Mouse (Mus musculus) MEL (cell line): ENCODE results near the gene Mlh1. TPM values are rescaled to one million over a fixed set of nuclear protein-coding genes. Genes with fewer than 3 reads are reported as not detected.

Experiments
- DNase-seq: peaks from one replicate; pipeline ENCODE4 v3.0.0; 2011; ENCODE audit warnings: low read depth, low spot score
- H3K27ac ChIP-seq: 2 replicates; pipeline ENCODE4 v1.5.1; 2012; ENCODE audit warnings: low read depth, mild to moderate bottlenecking, control low read depth, low read length, moderate library complexity; ENCODE audit not compliant: control insufficient read depth
- H3K27me3 ChIP-seq, 2 experiments: fragments of 150-350 bp in 1 of 2; sonication (generic) in 1 of 2; 2 replicates each; pipeline ENCODE4 v1.6.1; 2012; ENCODE audit warnings: low read length in 2 of 2, mild to moderate bottlenecking in 2 of 2, improper control_type of control experiment in 1 of 2, moderate library complexity in 1 of 2; ENCODE audit not compliant: insufficient read depth in 2 of 2, control insufficient read depth in 1 of 2
- H3K36me3 ChIP-seq, 2 experiments: 2 replicates each; pipeline ENCODE4 v1.6.1; 2012 to 2014; ENCODE audit warnings: low read length in 2 of 2, improper control_type of control experiment in 1 of 2, inconsistent platforms in 1 of 2, mild to moderate bottlenecking in 1 of 2; ENCODE audit not compliant: insufficient read depth in 2 of 2, control insufficient read depth in 1 of 2
- H3K4me1 ChIP-seq, 2 experiments: fragments of 150-350 bp in 1 of 2; sonication (generic) in 1 of 2; 2 replicates each; pipeline ENCODE4 v1.6.1; 2012; ENCODE audit warnings: low read length in 2 of 2, improper control_type of control experiment in 1 of 2, mild to moderate bottlenecking in 1 of 2; ENCODE audit not compliant: insufficient read depth in 2 of 2, control insufficient read depth in 1 of 2
- H3K4me3 ChIP-seq, 2 experiments: fragments of 150-350 bp in 1 of 2; sonication (generic) in 1 of 2; 2 replicates each; pipeline ENCODE4 v1.5.1; 2012; ENCODE audit warnings: low read depth in 2 of 2, low read length in 2 of 2, mild to moderate bottlenecking in 2 of 2, moderate library complexity in 2 of 2, control low read depth in 1 of 2, improper control_type of control experiment in 1 of 2; ENCODE audit not compliant: control insufficient read depth in 1 of 2, insufficient read depth in 1 of 2
- H3K79me2 ChIP-seq: 2 replicates; pipeline ENCODE4 v1.6.1; 2012; ENCODE audit warnings: mild to moderate bottlenecking, low read length, moderate library complexity; ENCODE audit not compliant: control insufficient read depth, poor library complexity, insufficient read depth
- H3K9ac ChIP-seq: 2 replicates; pipeline ENCODE4 v1.6.1; 2012; ENCODE audit warnings: low read depth, mild to moderate bottlenecking, control low read depth, low read length, moderate library complexity; ENCODE audit not compliant: control insufficient read depth, poor library complexity, severe bottlenecking
- H3K9me3 ChIP-seq: fragments of 150-350 bp; sonication (generic); replicated peaks from 2 replicates; pipeline ENCODE4 v1.6.1; 2012; ENCODE audit warnings: mild to moderate bottlenecking, low read length, improper control_type of control experiment, moderate library complexity; ENCODE audit not compliant: insufficient read depth
- CHD1 ChIP-seq: IDR thresholded peaks from 2 replicates; pipeline ENCODE4 v1.6.1; 2012; ENCODE audit warnings: low read depth, mild to moderate bottlenecking, inconsistent platforms, low read length, improper control_type of control experiment
- CHD2 ChIP-seq: IDR thresholded peaks from 2 replicates; pipeline ENCODE4 v1.6.1; 2011; ENCODE audit warnings: low read length, improper control_type of control experiment
- CTCF ChIP-seq, 3 experiments: IDR thresholded peaks in 2 of 3; conservative IDR thresholded peaks in 1 of 3; 2 replicates each; pipeline ENCODE4 v1.5.1; 2011 to 2012; ENCODE audit warnings: low read length in 3 of 3, low read depth in 2 of 3, mild to moderate bottlenecking in 2 of 3, improper control_type of control experiment in 1 of 3, inconsistent platforms in 1 of 3, mixed read lengths in 1 of 3, moderate library complexity in 1 of 3; ENCODE audit not compliant: control insufficient read depth in 1 of 3, insufficient read depth in 1 of 3, poor library complexity in 1 of 3, severe bottlenecking in 1 of 3
- ELF1 ChIP-seq: IDR thresholded peaks from 2 replicates; pipeline ENCODE4 v1.6.1; 2014; ENCODE audit warnings: low read depth, mild to moderate bottlenecking, inconsistent platforms, low read length, improper control_type of control experiment, moderate library complexity
- EP300 ChIP-seq, 2 experiments: IDR thresholded peaks; 2 replicates each; pipeline ENCODE4 v1.6.1; 2011; ENCODE audit warnings: improper control_type of control experiment in 2 of 2, low read length in 2 of 2, low read depth in 1 of 2, mild to moderate bottlenecking in 1 of 2
- ETS1 ChIP-seq: IDR thresholded peaks from 2 replicates; pipeline ENCODE4 v1.6.1; 2012; ENCODE audit warnings: low read depth, mild to moderate bottlenecking, inconsistent platforms, low read length, improper control_type of control experiment, moderate library complexity
- GATA1 ChIP-seq: IDR thresholded peaks from 2 replicates; pipeline ENCODE4 v1.6.1; 2011; ENCODE audit warnings: low read depth, low read length, improper control_type of control experiment
- JUND ChIP-seq: IDR thresholded peaks from 2 replicates; pipeline ENCODE4 v1.6.1; 2011; ENCODE audit warnings: low read depth, mild to moderate bottlenecking, improper control_type of control experiment, low read length
- KAT2A ChIP-seq: conservative IDR thresholded peaks from 2 replicates; pipeline ENCODE4 v1.6.1; 2012; ENCODE audit warnings: low read depth, low read length, improper control_type of control experiment, inconsistent platforms
- MAFK ChIP-seq: IDR thresholded peaks from 2 replicates; pipeline ENCODE4 v1.6.1; 2011; ENCODE audit warnings: low read depth, mild to moderate bottlenecking, low read length, improper control_type of control experiment, borderline replicate concordance
- MAZ ChIP-seq: IDR thresholded peaks from 2 replicates; pipeline ENCODE4 v1.6.1; 2012; ENCODE audit warnings: low read depth, mild to moderate bottlenecking, inconsistent platforms, low read length, improper control_type of control experiment
- MEF2A ChIP-seq: IDR thresholded peaks from 2 replicates; pipeline ENCODE4 v1.6.1; 2014; ENCODE audit warnings: low read depth, mild to moderate bottlenecking, inconsistent platforms, low read length, improper control_type of control experiment; ENCODE audit not compliant: poor library complexity, insufficient replicate concordance, severe bottlenecking; ENCODE audit errors: extremely low read depth
- MXI1 ChIP-seq: IDR thresholded peaks from 2 replicates; pipeline ENCODE4 v1.6.1; 2011; ENCODE audit warnings: mild to moderate bottlenecking, low read depth, low read length, improper control_type of control experiment
- MYB ChIP-seq: IDR thresholded peaks from 2 replicates; pipeline ENCODE4 v1.6.1; 2011; ENCODE audit warnings: mild to moderate bottlenecking, low read depth, low read length, improper control_type of control experiment
- POLR2A ChIP-seq, 2 experiments: IDR thresholded peaks; 2 replicates each; pipeline ENCODE4 v1.6.1; 2011 to 2012; ENCODE audit warnings: low read length in 2 of 2, mild to moderate bottlenecking in 2 of 2, control low read depth in 1 of 2, improper control_type of control experiment in 1 of 2, low read depth in 1 of 2, moderate library complexity in 1 of 2; ENCODE audit not compliant: control insufficient read depth in 1 of 2, insufficient read depth in 1 of 2, poor library complexity in 1 of 2
- POLR2AphosphoS2 ChIP-seq: IDR thresholded peaks from 2 replicates; pipeline ENCODE4 v1.6.1; 2011; ENCODE audit warnings: low read length, improper control_type of control experiment
- POLR2AphosphoS5 ChIP-seq: IDR thresholded peaks from 2 replicates; pipeline ENCODE4 v1.6.1; 2012; ENCODE audit warnings: low read depth, borderline replicate concordance, mild to moderate bottlenecking, inconsistent platforms, low read length, moderate library complexity, mixed read lengths
- RAD21 ChIP-seq: IDR thresholded peaks from 2 replicates; pipeline ENCODE4 v1.6.1; 2011; ENCODE audit warnings: mild to moderate bottlenecking, low read depth, low read length, improper control_type of control experiment
- SIN3A ChIP-seq: IDR thresholded peaks from 2 replicates; pipeline ENCODE4 v1.6.1; 2012; ENCODE audit warnings: low read length, improper control_type of control experiment, inconsistent platforms
- SMC3 ChIP-seq: IDR thresholded peaks from 2 replicates; pipeline ENCODE4 v1.6.1; 2011; ENCODE audit warnings: low read depth, low read length, improper control_type of control experiment
- TAL1 ChIP-seq: IDR thresholded peaks from 2 replicates; pipeline ENCODE4 v1.6.1; 2012; ENCODE audit warnings: mild to moderate bottlenecking, inconsistent platforms, low read length, moderate library complexity, mixed read lengths
- TBP ChIP-seq: IDR thresholded peaks from 2 replicates; pipeline ENCODE4 v1.8.0; 2011; ENCODE audit warnings: low read depth, low read length, improper control_type of control experiment
- TCF12 ChIP-seq: IDR thresholded peaks from 2 replicates; pipeline ENCODE4 v1.6.1; 2014; ENCODE audit warnings: low read depth, mild to moderate bottlenecking, inconsistent platforms, low read length, improper control_type of control experiment, moderate library complexity
- USF2 ChIP-seq, 2 experiments: IDR thresholded peaks; 2 replicates each; pipeline ENCODE4 v1.6.1; 2011 to 2012; ENCODE audit warnings: improper control_type of control experiment in 2 of 2, low read length in 2 of 2, borderline replicate concordance in 1 of 2, inconsistent platforms in 1 of 2, low read depth in 1 of 2, mild to moderate bottlenecking in 1 of 2; ENCODE audit not compliant: insufficient read depth in 1 of 2
- ZC3H11A ChIP-seq: IDR thresholded peaks from 2 replicates; pipeline ENCODE4 v1.6.1; 2012; ENCODE audit warnings: low read depth, mild to moderate bottlenecking, inconsistent platforms, low read length, improper control_type of control experiment
- ZMIZ1 ChIP-seq: IDR thresholded peaks from 2 replicates; pipeline ENCODE4 v1.6.1; 2012; ENCODE audit warnings: low read depth, mild to moderate bottlenecking, inconsistent platforms, low read length, improper control_type of control experiment, moderate library complexity
- ZNF384 ChIP-seq: IDR thresholded peaks from 2 replicates; pipeline ENCODE4 v1.6.1; 2012; ENCODE audit warnings: low read depth, mild to moderate bottlenecking, inconsistent platforms, low read length, improper control_type of control experiment
- polyA plus RNA-seq, 2 experiments: library from polyadenylated mRNA; stranded (reverse) in 1 of 2; unstranded in 1 of 2; fragments of >175 nt in 1 of 2; fragments of >200 nt in 1 of 2; gene quantifications; 2 replicates each; pipeline versions ENCODE4 v1.2.1 to v1.2.4; 2012; ENCODE audit warnings: low replicate concordance in 2 of 2, low read depth in 1 of 2; ENCODE audit not compliant: insufficient read length in 2 of 2, insufficient read depth in 1 of 2, missing spikeins in 1 of 2
- total RNA-seq: library from RNA; depleted of rRNA; stranded (reverse); fragments of 300-350 nt; gene quantifications from 2 replicates; pipeline ENCODE4 v1.2.3, GENCODE M21; 2012

Mlh1 gene
- total and polyA plus RNA-seq, 3 experiments = 21.8 to 31.7 TPM; not detected in 1

- TF ChIP-seq USF2 (IDR thresholded peaks at IDR 0.05; ENCODE audit: borderline replicate concordance in 1 of 2, insufficient read depth in 1 of 2, low read depth in 1 of 2, low read length in 2 of 2) (no peak), POLR2A (IDR thresholded peaks at IDR 0.05; ENCODE audit: control insufficient read depth in 1 of 2, insufficient read depth in 1 of 2, low read depth in 1 of 2, low read length in 2 of 2, poor library complexity in 1 of 2) (peak; percentile 71 to 91)
Observed at GRCm38 (mm10) chr9:111271434-111272160, at the start of gene Mlh1, which contains the start of gene Epm2aip1 (continued).

- Histone ChIP-seq H3K4me1 (no peaks in the 10 kb centered on the region), H3K36me3 (no peaks in the 10 kb centered on the region), H3K27ac (no peak overlapping the region), H3K9ac (no peak overlapping the region), H3K27me3 (no peaks in the 10 kb centered on the region), H3K4me3 (no peak overlapping the region), H3K9me3 (no peaks in the 10 kb centered on the region), H3K79me2 (no peaks in the 10 kb centered on the region)
- no peak for DNase-seq
- no peak for TF ChIP-seq JUND
- TF ChIP-seq MXI1 = no peak
- TF ChIP-seq CHD2 = no peak
- TF ChIP-seq POLR2AphosphoS5 = no peak
- no peak for TF ChIP-seq MAFK
- no peak for TF ChIP-seq POLR2A (IDR thresholded peaks at IDR 0.05; ENCODE audit: control insufficient read depth in 1 of 2, insufficient read depth in 1 of 2, low read depth in 1 of 2, low read length in 2 of 2, poor library complexity in 1 of 2)
- no peak for TF ChIP-seq MYB
- TF ChIP-seq CHD1 = no peak
- TF ChIP-seq TAL1 = no peak
- TF ChIP-seq, all 39 proteins: peak for 0
Observed at GRCm38 (mm10) chr9:111320912-111321311, 49.3 kb upstream of the Mlh1 start.

- Histone ChIP-seq H3K27ac (no peak overlapping the region), H3K9me3 (no peaks in the 10 kb centered on the region), H3K79me2 (no peaks in the 10 kb centered on the region), H3K4me3 (no peak overlapping the region), H3K4me1 (no peaks in the 10 kb centered on the region), H3K9ac (no peak overlapping the region), H3K27me3 (no peaks in the 10 kb centered on the region; a peak in 1 of 4 replicates), H3K36me3 (no peaks in the 10 kb centered on the region)
- DNase-seq = peak; percentile 52
- TF ChIP-seq MEF2A = no peak
- TF ChIP-seq CHD1 = no peak
- TF ChIP-seq MYB = no peak
- TF ChIP-seq CTCF (IDR thresholded peaks at IDR 0.05 in 2 of 3, conservative IDR thresholded peaks at IDR 0.05 in 1 of 3; ENCODE audit: control insufficient read depth in 1 of 3, insufficient read depth in 1 of 3, low read depth in 2 of 3, low read length in 3 of 3, poor library complexity in 1 of 3, severe bottlenecking in 1 of 3) = peak; percentile 74 to 87 (median 83)
- TF ChIP-seq RAD21 = peak; percentile 86
- TF ChIP-seq TCF12 = no peak
- no peak for TF ChIP-seq POLR2AphosphoS5
- no peak for TF ChIP-seq ELF1
- no peak for TF ChIP-seq EP300 (IDR thresholded peaks at IDR 0.05; ENCODE audit: low read depth in 1 of 2, low read length in 2 of 2)
- no peak for TF ChIP-seq SIN3A
- TF ChIP-seq TBP = no peak
- peak; percentile 74 for TF ChIP-seq ZC3H11A
- TF ChIP-seq POLR2A (IDR thresholded peaks at IDR 0.05; ENCODE audit: control insufficient read depth in 1 of 2, insufficient read depth in 1 of 2, low read depth in 1 of 2, low read length in 2 of 2, poor library complexity in 1 of 2) = no peak
- no peak for TF ChIP-seq MAZ
- TF ChIP-seq ZNF384 = no peak
- no peak for TF ChIP-seq KAT2A
- TF ChIP-seq ETS1 = no peak
- TF ChIP-seq TAL1 = no peak
- no peak for TF ChIP-seq ZMIZ1
- peak; percentile 82 for TF ChIP-seq SMC3
- TF ChIP-seq POLR2AphosphoS2 = no peak
- no peak for TF ChIP-seq GATA1
Observed at GRCm38 (mm10) chr9:111314219-111314618, 42.6 kb upstream of the Mlh1 start.
